Mouse (Mus musculus) CH12.LX (cell line): ENCODE data around the gene Ston2. TPM values are rescaled to one million over a fixed set of nuclear protein-coding genes. Genes with fewer than 3 reads are reported as not detected.

Experiments used
- DNase-seq: peaks from one replicate; pipeline ENCODE4 v3.0.0-alpha.2; 2013; ENCODE audit errors: extremely low read depth
- H3K27ac ChIP-seq: 2 replicates; pipeline ENCODE4 v1.5.1; 2012; ENCODE audit warnings: low read depth, mild to moderate bottlenecking, control low read depth, moderate library complexity; ENCODE audit not compliant: insufficient read depth
- H3K27me3 ChIP-seq: replicated peaks from 2 replicates; pipeline ENCODE3; 2012; ENCODE audit warnings: inconsistent platforms
- H3K36me3 ChIP-seq, 2 experiments: replicated peaks in 1 of 2; 2 replicates each; pipeline versions ENCODE3 to v1.6.1; 2012; ENCODE audit warnings: inconsistent platforms in 1 of 2, low read length in 1 of 2, mild to moderate bottlenecking in 1 of 2, mixed read lengths in 1 of 2, moderate library complexity in 1 of 2; ENCODE audit not compliant: control insufficient read depth in 1 of 2, insufficient read depth in 1 of 2
- H3K4me1 ChIP-seq, 2 experiments: 2 replicates each; pipeline ENCODE4 v1.6.1; 2012; ENCODE audit warnings: inconsistent platforms in 1 of 2, moderate library complexity in 1 of 2; ENCODE audit not compliant: insufficient read depth in 2 of 2, control insufficient read depth in 1 of 2
- H3K4me2 ChIP-seq: 2 replicates; pipeline ENCODE4 v1.6.1; 2012; ENCODE audit warnings: low read depth, mild to moderate bottlenecking, control low read depth; ENCODE audit not compliant: poor library complexity, insufficient read depth, severe bottlenecking
- H3K4me3 ChIP-seq, 3 experiments: fragments of 150-350 bp in 1 of 3; sonication (generic) in 1 of 3; replicated peaks in 1 of 3; 2 replicates each; pipeline versions ENCODE3 to v1.5.1; 2011 to 2012; ENCODE audit warnings: low read depth in 2 of 3, low read length in 2 of 3, mild to moderate bottlenecking in 2 of 3, moderate library complexity in 2 of 3, control low read depth in 1 of 3, improper control_type of control experiment in 1 of 3, inconsistent platforms in 1 of 3, mixed read lengths in 1 of 3; ENCODE audit not compliant: poor library complexity in 1 of 3
- H3K79me2 ChIP-seq: replicated peaks from 2 replicates; pipeline ENCODE4 v1.6.1; 2012; ENCODE audit warnings: mild to moderate bottlenecking, moderate library complexity; ENCODE audit not compliant: control insufficient read depth, poor library complexity, insufficient read depth, severe bottlenecking; ENCODE audit errors: extremely low read depth
- H3K9ac ChIP-seq: 2 replicates; pipeline ENCODE4 v1.6.1; 2012; ENCODE audit warnings: low read depth, mild to moderate bottlenecking, control low read depth, moderate library complexity; ENCODE audit not compliant: insufficient read depth
- H3K9me3 ChIP-seq: replicated peaks from 2 replicates; pipeline ENCODE3; 2012; ENCODE audit warnings: low read length, inconsistent platforms, mixed read lengths
- BHLHE40 ChIP-seq: IDR thresholded peaks from 2 replicates; pipeline ENCODE4 v1.6.1; 2011; ENCODE audit warnings: mild to moderate bottlenecking, low read depth, low read length, improper control_type of control experiment
- CHD1 ChIP-seq: IDR thresholded peaks from 2 replicates; pipeline ENCODE4 v1.6.1; 2012; ENCODE audit warnings: low read depth, low read length, improper control_type of control experiment, inconsistent platforms
- CTCF ChIP-seq, 2 experiments: IDR thresholded peaks in 1 of 2; conservative IDR thresholded peaks in 1 of 2; 2 replicates each; pipeline ENCODE4 v1.5.1; 2011 to 2012; ENCODE audit warnings: low read depth in 2 of 2, low read length in 2 of 2, improper control_type of control experiment in 1 of 2, inconsistent platforms in 1 of 2, mild to moderate bottlenecking in 1 of 2, moderate library complexity in 1 of 2
- E2F4 ChIP-seq: IDR thresholded peaks from 2 replicates; pipeline ENCODE4 v1.6.1; 2011; ENCODE audit warnings: low read depth, low read length, improper control_type of control experiment; ENCODE audit not compliant: insufficient replicate concordance
- ELF1 ChIP-seq: IDR thresholded peaks from 2 replicates; pipeline ENCODE4 v1.6.1; 2014; ENCODE audit warnings: low read depth, mild to moderate bottlenecking, inconsistent platforms, low read length, improper control_type of control experiment
- EP300 ChIP-seq: IDR thresholded peaks from 2 replicates; pipeline ENCODE4 v1.6.1; 2011; ENCODE audit warnings: low read length, improper control_type of control experiment
- ETS1 ChIP-seq: conservative IDR thresholded peaks from 2 replicates; pipeline ENCODE4 v1.6.1; 2012; ENCODE audit warnings: low read depth, mild to moderate bottlenecking, inconsistent platforms, low read length, improper control_type of control experiment, moderate library complexity
- HCFC1 ChIP-seq: IDR thresholded peaks from 2 replicates; pipeline ENCODE4 v1.6.1; 2012; ENCODE audit warnings: low read depth, mild to moderate bottlenecking, inconsistent platforms, low read length, improper control_type of control experiment
- IRF4 ChIP-seq: IDR thresholded peaks from 2 replicates; pipeline ENCODE4 v1.6.1; 2014; ENCODE audit warnings: low read depth, mild to moderate bottlenecking, inconsistent platforms, low read length, improper control_type of control experiment
- MAX ChIP-seq: IDR thresholded peaks from 2 replicates; pipeline ENCODE4 v1.6.1; 2011; ENCODE audit warnings: low read length, improper control_type of control experiment
- MAZ ChIP-seq: IDR thresholded peaks from 2 replicates; pipeline ENCODE4 v1.6.1; 2012; ENCODE audit warnings: low read depth, mild to moderate bottlenecking, inconsistent platforms, low read length, improper control_type of control experiment, moderate library complexity
- MEF2A ChIP-seq: IDR thresholded peaks from 2 replicates; pipeline ENCODE4 v1.6.1; 2014; ENCODE audit warnings: low read depth, mild to moderate bottlenecking, inconsistent platforms, low read length, improper control_type of control experiment, borderline replicate concordance
- MYC ChIP-seq: IDR thresholded peaks from 2 replicates; pipeline ENCODE4 v1.6.1; 2011; ENCODE audit warnings: low read depth, mild to moderate bottlenecking, improper control_type of control experiment, low read length
- NELFE ChIP-seq: IDR thresholded peaks from 2 replicates; pipeline ENCODE4 v1.6.1; 2011; ENCODE audit warnings: low read depth, low read length, improper control_type of control experiment
- POLR2A ChIP-seq: IDR thresholded peaks from 2 replicates; pipeline ENCODE4 v1.6.1; 2011; ENCODE audit warnings: low read depth, mild to moderate bottlenecking, improper control_type of control experiment, low read length
- SIN3A ChIP-seq: IDR thresholded peaks from 2 replicates; pipeline ENCODE4 v1.6.1; 2012; ENCODE audit warnings: low read length, improper control_type of control experiment, inconsistent platforms
- SMC3 ChIP-seq: IDR thresholded peaks from 2 replicates; pipeline ENCODE4 v1.6.1; 2011; ENCODE audit warnings: low read depth, low read length, improper control_type of control experiment
- TBP ChIP-seq: conservative IDR thresholded peaks from 2 replicates; pipeline ENCODE4 v1.6.1; 2011; ENCODE audit warnings: low read depth, low read length, improper control_type of control experiment
- TCF12 ChIP-seq: IDR thresholded peaks from 2 replicates; pipeline ENCODE4 v1.6.1; 2014; ENCODE audit warnings: low read depth, mild to moderate bottlenecking, inconsistent platforms, low read length, improper control_type of control experiment
- UBTF ChIP-seq: IDR thresholded peaks from 2 replicates; pipeline ENCODE4 v1.6.1; 2012; ENCODE audit warnings: low read depth, mild to moderate bottlenecking, inconsistent platforms, low read length, improper control_type of control experiment, moderate library complexity
- USF1 ChIP-seq: IDR thresholded peaks from 2 replicates; pipeline ENCODE4 v1.6.1; 2014; ENCODE audit warnings: low read depth, mild to moderate bottlenecking, inconsistent platforms, low read length, improper control_type of control experiment
- ZKSCAN1 ChIP-seq: IDR thresholded peaks from 2 replicates; pipeline ENCODE4 v1.6.1; 2012; ENCODE audit warnings: low read depth, inconsistent platforms, low read length, improper control_type of control experiment, borderline replicate concordance
- dilution Hi-C: fragments of 300-500 bp; cut with MboI; formaldehyde crosslinking; loops from 2 replicates; pipeline ENCODE4 v1.14.3; 2020; ENCODE audit warnings: low sequenced_read_pairs; ENCODE audit not compliant: extremely low pct_unique_long_range_greater_than_20kb, extremely low pct_ligation_motif_present
- in situ Hi-C: fragments of 300-500 bp; cut with MboI; formaldehyde crosslinking; loops from 3 replicates; pipeline ENCODE4 v1.14.3; 2019; ENCODE audit warnings: low sequenced_read_pairs, low pct_ligation_motif_present, low pct_unique_long_range_greater_than_20kb, mixed read lengths
- polyA plus RNA-seq: library from polyadenylated mRNA; unstranded; fragments of >175 nt; gene quantifications from 2 replicates; pipeline ENCODE4 v1.2.1, GENCODE M21; 2012; ENCODE audit warnings: low read depth; ENCODE audit not compliant: insufficient read length
- total RNA-seq, 2 experiments: library from RNA; depleted of rRNA; stranded (reverse); fragments of 300-350 nt in 1 of 2; fragments of >200 nt in 1 of 2; gene quantifications; 2 replicates each; pipeline ENCODE4 v1.2.3; 2012 to 2014

Gene Ston2
- total and polyA plus RNA-seq, 3 experiments = 0.21 to 0.34 TPM; not detected in 1

- no peak overlapping the region for H3K4me2 ChIP-seq
- no peaks in the 10 kb centered on the region for H3K79me2 ChIP-seq
- no peaks in the 10 kb centered on the region for H3K27me3 ChIP-seq
- no peaks in the 10 kb centered on the region for H3K36me3 ChIP-seq
- no peaks in the 10 kb centered on the region for H3K9me3 ChIP-seq
- dilution Hi-C loops (no loop called here), in situ Hi-C loops (loop anchor here (10.0 kb wide), 1 partner anchor 122 kb away; no protein-coding TSS in a partner anchor)
- H3K9ac ChIP-seq = no peak overlapping the region
- TF ChIP-seq IRF4 (no peak), TCF12 (no peak), POLR2A (no peak), BHLHE40 (no peak), ZKSCAN1 (no peak), CHD1 (no peak), NELFE (no peak), MYC (no peak), HCFC1 (no peak), ELF1 (no peak), EP300 (no peak), CTCF (conservative IDR thresholded peaks at IDR 0.05 in 1 of 2, IDR thresholded peaks at IDR 0.05 in 1 of 2; ENCODE audit: low read depth in 2 of 2, low read length in 2 of 2) (no peak)
- H3K27ac ChIP-seq = no peak overlapping the region
- H3K4me3 ChIP-seq = no peak overlapping the region
- no peak for DNase-seq
- peaks cover 14 to 37% of the 10 kb centered on the region in 2 experiments for H3K4me1 ChIP-seq
These were observed 115.7 kb downstream of the Ston2 start for GRCm38 (mm10) chr12:91672528-91672927.

- TF ChIP-seq MAX = peak; percentile 64
- 0 out of 2 replicates have a peak, but pooled peaks have one; percentile 36 for TF ChIP-seq MAZ
- TF ChIP-seq USF1 = no peak
- no peak for TF ChIP-seq SMC3
- no peak for TF ChIP-seq TBP
- peak; percentile 56; the same call in 1 of the 2 replicates for TF ChIP-seq TCF12
- TF ChIP-seq MEF2A = peak; percentile 88
- TF ChIP-seq SIN3A = no peak
- peak; percentile 22; the same call in 1 of the 2 replicates for TF ChIP-seq IRF4
- TF ChIP-seq E2F4 = no peak
- peak; percentile 81 for TF ChIP-seq BHLHE40
- no peak for TF ChIP-seq ELF1
- TF ChIP-seq UBTF = no peak
- TF ChIP-seq CTCF (conservative IDR thresholded peaks at IDR 0.05 in 1 of 2, IDR thresholded peaks at IDR 0.05 in 1 of 2; ENCODE audit: low read depth in 2 of 2, low read length in 2 of 2) = no peak
- TF ChIP-seq EP300 = peak; percentile 47
- peak; percentile 93 for TF ChIP-seq ETS1
- H3K9me3 ChIP-seq = no peaks in the 10 kb centered on the region
- peak overlapping the region; percentile 70 for H3K4me2 ChIP-seq
- no peaks in the 10 kb centered on the region for H3K79me2 ChIP-seq
- no peak overlapping the region for H3K9ac ChIP-seq
- H3K4me1 ChIP-seq = peaks cover 20 to 48% of the 10 kb centered on the region in 2 experiments
- in situ Hi-C loops = no loop called here
- no peak overlapping the region for H3K27ac ChIP-seq
- H3K27me3 ChIP-seq = no peaks in the 10 kb centered on the region
- H3K4me3 ChIP-seq = no peak overlapping the region
- dilution Hi-C loops = no loop called here
- DNase-seq = peak; percentile 92
- no peaks in the 10 kb centered on the region for H3K36me3 ChIP-seq
These were observed 119.5 kb downstream of the Ston2 start for GRCm38 (mm10) chr12:91668529-91669245.
